Mouse (Mus musculus) midbrain, embryonic 15.5 days (tissue): ENCODE results near the gene Cacna1e. TPM values are rescaled to one million over a fixed set of nuclear protein-coding genes. Genes with fewer than 3 reads are reported as not detected.

Experiments
- ATAC-seq: fragments of 200-750 bp; cut with Nextera tagmentation; replicated peaks from 2 replicates; pipeline ENCODE4 v1.8.0; 2017; ENCODE audit warnings: moderate TSS enrichment
- H3K27ac ChIP-seq: fragments of 300-500 bp; sonication (generic); 2 replicates; pipeline ENCODE4 v1.5.1; 2015; ENCODE audit warnings: mild to moderate bottlenecking, inconsistent platforms
- H3K27me3 ChIP-seq: fragments of 300-500 bp; sonication (generic); replicated peaks from 2 replicates; pipeline ENCODE4 v1.6.1; 2015; ENCODE audit warnings: inconsistent platforms
- H3K36me3 ChIP-seq: fragments of 300-500 bp; sonication (generic); replicated peaks from 2 replicates; pipeline ENCODE4 v1.6.1; 2015; ENCODE audit warnings: inconsistent platforms
- H3K4me1 ChIP-seq: fragments of 300-500 bp; sonication (generic); 2 replicates; pipeline ENCODE4 v1.6.1; 2015; ENCODE audit warnings: inconsistent platforms
- H3K4me2 ChIP-seq: fragments of 300-500 bp; sonication (generic); 2 replicates; pipeline ENCODE4 v1.6.1; 2015; ENCODE audit warnings: inconsistent platforms, mild to moderate bottlenecking, moderate library complexity
- H3K4me3 ChIP-seq: fragments of 300-500 bp; sonication (generic); 2 replicates; pipeline ENCODE4 v1.5.1; 2015; ENCODE audit warnings: mild to moderate bottlenecking, inconsistent platforms
- H3K9ac ChIP-seq: fragments of 300-500 bp; sonication (generic); 2 replicates; pipeline ENCODE4 v1.6.1; 2015; ENCODE audit warnings: mild to moderate bottlenecking, inconsistent platforms
- H3K9me3 ChIP-seq: fragments of 300-500 bp; sonication (generic); 2 replicates; pipeline ENCODE4 v1.6.1; 2016; ENCODE audit warnings: inconsistent platforms
- WGBS: fragments of 180-500 bp; shearing (Covaris S2); methylation state at CpG from one replicate; pipeline ENCODE4 v1.1.7; 2015; ENCODE audit warnings: mixed read lengths; 5-methylcytosine and 5-hydroxymethylcytosine counted together
- polyA plus RNA-seq: library from polyadenylated mRNA; unstranded; fragments of >200 nt; fragmentation: Nextera tagmentation; extraction: Ambion mirVana; gene quantifications from 2 replicates; pipeline ENCODE4 v1.2.1, GENCODE M21; 2015

The Cacna1e gene
- polyA plus RNA-seq, 1 experiment from 2014 or later: 19.3 TPM

- ATAC-seq: no peak
- no peak overlapping the region for H3K4me3 ChIP-seq
- no peak overlapping the region for H3K9ac ChIP-seq
- peaks cover 4% of the 10 kb centered on the region for H3K4me1 ChIP-seq
- no peaks in the 10 kb centered on the region for H3K36me3 ChIP-seq
- H3K9me3 ChIP-seq: no peaks in the 10 kb centered on the region
- H3K27ac ChIP-seq: no peak overlapping the region
- 44% methylated on average over 6 of the region's 6 CpGs for WGBS
- H3K27me3 ChIP-seq: no peaks in the 10 kb centered on the region
- no peak overlapping the region for H3K4me2 ChIP-seq
These were observed 197.4 kb downstream of the Cacna1e start for GRCm38 (mm10) chr1:154686861-154687260.

GRCm38 (mm10) chr1:154683477-154684106 is 200.7 kb downstream of the Cacna1e start:
- Histone ChIP-seq H3K36me3 (no peaks in the 10 kb centered on the region), H3K27ac (no peak overlapping the region), H3K27me3 (no peaks in the 10 kb centered on the region), H3K4me3 (no peak overlapping the region), H3K9ac (no peak overlapping the region), H3K4me1 (no peaks in the 10 kb centered on the region), H3K4me2 (no peak overlapping the region), H3K9me3 (no peaks in the 10 kb centered on the region)
- 71% methylated on average over 1 of the region's 1 CpGs for WGBS
- ATAC-seq: no peak

- no peak for ATAC-seq
- no peak overlapping the region for H3K9ac ChIP-seq
- no peak overlapping the region for H3K4me2 ChIP-seq
- H3K4me3 ChIP-seq: no peak overlapping the region
- H3K36me3 ChIP-seq: no peaks in the 10 kb centered on the region
- no peaks in the 10 kb centered on the region for H3K4me1 ChIP-seq
- H3K27ac ChIP-seq: no peak overlapping the region
- no peaks in the 10 kb centered on the region for H3K9me3 ChIP-seq
- 18% methylated on average over 1 of the region's 1 CpGs for WGBS
- H3K27me3 ChIP-seq: no peaks in the 10 kb centered on the region
These were observed 205.3 kb downstream of the Cacna1e start for GRCm38 (mm10) chr1:154678989-154679388.

- no peak overlapping the region for H3K27ac ChIP-seq
- no peaks in the 10 kb centered on the region for H3K36me3 ChIP-seq
- WGBS: 15% methylated on average over 3 of the region's 3 CpGs
- no peak overlapping the region for H3K9ac ChIP-seq
- H3K4me1 ChIP-seq: no peaks in the 10 kb centered on the region
- H3K4me3 ChIP-seq: no peak overlapping the region
- ATAC-seq: peak; percentile 42; the same call in 1 of the 2 replicates
- H3K27me3 ChIP-seq: no peaks in the 10 kb centered on the region
- H3K4me2 ChIP-seq: no peak overlapping the region
- no peaks in the 10 kb centered on the region for H3K9me3 ChIP-seq
These were observed 206.2 kb downstream of the Cacna1e start for GRCm38 (mm10) chr1:154678151-154678550.

GRCm38 (mm10) chr1:154677677-154678076 is 206.6 kb downstream of the Cacna1e start:
- ATAC-seq: no peak; the same call in 1 of the 2 replicates
- WGBS: 54% methylated on average over 2 of the region's 2 CpGs

GRCm38 (mm10) chr1:154663721-154664120 is 220.6 kb downstream of the Cacna1e start:
- no peak for ATAC-seq
- Histone ChIP-seq H3K4me2 (no peak overlapping the region), H3K9me3 (no peaks in the 10 kb centered on the region), H3K4me1 (peaks cover 15% of the 10 kb centered on the region), H3K9ac (no peak overlapping the region), H3K27me3 (no peaks in the 10 kb centered on the region), H3K4me3 (no peak overlapping the region), H3K27ac (no peak overlapping the region; the same call in 1 of the 2 replicates), H3K36me3 (no peaks in the 10 kb centered on the region)

More at GRCm38 (mm10) chr1:154677677-154678076, 206.6 kb downstream of the Cacna1e start:
- H3K9ac ChIP-seq: no peak overlapping the region
- no peaks in the 10 kb centered on the region for H3K4me1 ChIP-seq
- no peak overlapping the region for H3K4me3 ChIP-seq
- H3K9me3 ChIP-seq: no peaks in the 10 kb centered on the region
- H3K36me3 ChIP-seq: no peaks in the 10 kb centered on the region
- no peak overlapping the region for H3K4me2 ChIP-seq
- H3K27ac ChIP-seq: no peak overlapping the region
- H3K27me3 ChIP-seq: no peaks in the 10 kb centered on the region

- H3K9me3 ChIP-seq: no peaks in the 10 kb centered on the region
- no peaks in the 10 kb centered on the region for H3K36me3 ChIP-seq
- no peak overlapping the region for H3K4me2 ChIP-seq
- ATAC-seq: peak; percentile 46; the same call in 1 of the 2 replicates
- WGBS: 68% methylated on average over 5 of the region's 5 CpGs
- H3K4me1 ChIP-seq: peaks cover 15% of the 10 kb centered on the region
- no peak overlapping the region for H3K9ac ChIP-seq
- H3K27ac ChIP-seq: peak overlapping the region; percentile 67
- no peaks in the 10 kb centered on the region for H3K27me3 ChIP-seq
- H3K4me3 ChIP-seq: no peak overlapping the region
These were observed 222.3 kb downstream of the Cacna1e start for GRCm38 (mm10) chr1:154661977-154662376.

- ATAC-seq: peak; percentile 94
- peak overlapping the region; percentile 67 for H3K27ac ChIP-seq
- no peak overlapping the region for H3K9ac ChIP-seq
- H3K9me3 ChIP-seq: no peaks in the 10 kb centered on the region
- WGBS: 20% methylated on average over 7 of the region's 7 CpGs
- peaks cover 15% of the 10 kb centered on the region for H3K4me1 ChIP-seq
- H3K27me3 ChIP-seq: no peaks in the 10 kb centered on the region
- no peaks in the 10 kb centered on the region for H3K36me3 ChIP-seq
- H3K4me3 ChIP-seq: no peak overlapping the region
- H3K4me2 ChIP-seq: 0 out of 2 replicates have a peak overlapping the region, but pooled peaks have one; percentile 1
These were observed 223.0 kb downstream of the Cacna1e start for GRCm38 (mm10) chr1:154661221-154661864.

- Histone ChIP-seq H3K4me2 (no peak overlapping the region), H3K4me1 (peaks cover 15% of the 10 kb centered on the region), H3K9me3 (no peaks in the 10 kb centered on the region), H3K36me3 (no peaks in the 10 kb centered on the region), H3K27ac (no peak overlapping the region), H3K4me3 (no peak overlapping the region), H3K27me3 (no peaks in the 10 kb centered on the region), H3K9ac (no peak overlapping the region)
- ATAC-seq: no peak
- 76% methylated on average over 5 of the region's 5 CpGs for WGBS
These were observed 226.9 kb downstream of the Cacna1e start for GRCm38 (mm10) chr1:154657366-154657765.

- WGBS: 72% methylated on average over 2 of the region's 2 CpGs
- ATAC-seq: no peak
- H3K4me1 ChIP-seq: no peaks in the 10 kb centered on the region
These were observed 230.3 kb downstream of the Cacna1e start for GRCm38 (mm10) chr1:154653951-154654350.

GRCm38 (mm10) chr1:154646156-154646950 is 237.9 kb downstream of the Cacna1e start:
- Histone ChIP-seq H3K36me3 (no peaks in the 10 kb centered on the region), H3K27ac (no peak overlapping the region), H3K27me3 (no peaks in the 10 kb centered on the region), H3K4me3 (no peak overlapping the region), H3K9ac (no peak overlapping the region), H3K9me3 (no peaks in the 10 kb centered on the region), H3K4me2 (no peak overlapping the region), H3K4me1 (no peaks in the 10 kb centered on the region)
- no peak for ATAC-seq
- WGBS: 90% methylated on average over 6 of the region's 6 CpGs

More at GRCm38 (mm10) chr1:154653951-154654350, 230.3 kb downstream of the Cacna1e start:
- Histone ChIP-seq H3K27me3 (no peaks in the 10 kb centered on the region), H3K4me3 (no peak overlapping the region), H3K4me2 (no peak overlapping the region), H3K9me3 (no peaks in the 10 kb centered on the region), H3K9ac (no peak overlapping the region), H3K36me3 (no peaks in the 10 kb centered on the region), H3K27ac (no peak overlapping the region)

GRCm38 (mm10) chr1:154637821-154638220 is 246.5 kb downstream of the Cacna1e start:
- H3K4me2 ChIP-seq: no peak overlapping the region
- no peaks in the 10 kb centered on the region for H3K9me3 ChIP-seq
- peak overlapping the region; percentile 53; the same call in 1 of the 2 replicates for H3K27ac ChIP-seq
- H3K4me3 ChIP-seq: no peak overlapping the region
- peaks cover 4% of the 10 kb centered on the region; the same call in 1 of the 2 replicates for H3K4me1 ChIP-seq
- 71% methylated on average over 4 of the region's 4 CpGs for WGBS
- no peaks in the 10 kb centered on the region for H3K27me3 ChIP-seq
- H3K36me3 ChIP-seq: 0 out of 2 replicates have a peak, but pooled peaks cover 6% of the 10 kb centered on the region
- no peak overlapping the region for H3K9ac ChIP-seq
- no peak for ATAC-seq
